Mouse (Mus musculus) ES-E14 (cell line): Measurements from ENCODE around the gene Zfand4. TPM values are rescaled to one million over a fixed set of nuclear protein-coding genes. Genes with fewer than 3 reads are reported as not detected.

Experiments
- DNase-seq: peaks from one replicate; pipeline ENCODE4 v3.0.0-alpha.2; 2013; ENCODE audit warnings: low read depth, low spot score
- H3K27ac ChIP-seq: 2 replicates; pipeline ENCODE4 v1.5.1; 2012; ENCODE audit warnings: low read depth, mild to moderate bottlenecking, low read length, moderate library complexity, mixed read lengths; ENCODE audit not compliant: poor library complexity, insufficient read depth, severe bottlenecking
- H3K36me3 ChIP-seq: 2 replicates; pipeline ENCODE4 v1.6.1; 2012; ENCODE audit warnings: mild to moderate bottlenecking, low read length, moderate library complexity, mixed read lengths; ENCODE audit not compliant: control insufficient read depth, poor library complexity, insufficient read depth, severe bottlenecking
- H3K4me1 ChIP-seq, 2 experiments: fragments of 150-350 bp in 1 of 2; sonication (generic) in 1 of 2; 2 replicates each; pipeline ENCODE4 v1.6.1; 2012; ENCODE audit warnings: low read length in 2 of 2, mild to moderate bottlenecking in 1 of 2, mixed read lengths in 1 of 2; ENCODE audit not compliant: control insufficient read depth in 2 of 2, insufficient read depth in 2 of 2, poor library complexity in 1 of 2
- H3K4me3 ChIP-seq, 2 experiments: fragments of 150-350 bp in 1 of 2; sonication (generic) in 1 of 2; 2 replicates each; pipeline ENCODE4 v1.5.1; 2012; ENCODE audit warnings: low read length in 2 of 2, low read depth in 1 of 2, mild to moderate bottlenecking in 1 of 2, mixed read lengths in 1 of 2; ENCODE audit not compliant: insufficient read depth in 1 of 2, poor library complexity in 1 of 2, severe bottlenecking in 1 of 2
- H3K9ac ChIP-seq: 2 replicates; pipeline ENCODE4 v1.6.1; 2012; ENCODE audit warnings: low read depth, mild to moderate bottlenecking, low read length, mixed read lengths; ENCODE audit not compliant: poor library complexity, insufficient read depth, severe bottlenecking
- H3K9me3 ChIP-seq: fragments of 150-350 bp; sonication (generic); 2 replicates; pipeline ENCODE4 v1.6.1; 2012; ENCODE audit warnings: low read depth, mild to moderate bottlenecking, low read length; ENCODE audit not compliant: control insufficient read depth, insufficient read depth
- CHD2 ChIP-seq: IDR thresholded peaks from 2 replicates; pipeline ENCODE4 v1.6.1; 2014; ENCODE audit warnings: mild to moderate bottlenecking, low read depth, low read length, inconsistent platforms
- HCFC1 ChIP-seq: IDR thresholded peaks from 2 replicates; pipeline ENCODE4 v1.6.1; 2012; ENCODE audit warnings: low read length, inconsistent platforms, borderline replicate concordance; ENCODE audit not compliant: insufficient read depth
- MAFK ChIP-seq: IDR thresholded peaks from 2 replicates; pipeline ENCODE4 v1.6.1; 2014; ENCODE audit warnings: mild to moderate bottlenecking, low read depth, low read length, inconsistent platforms; ENCODE audit not compliant: insufficient read depth
- ZC3H11A ChIP-seq: IDR thresholded peaks from 2 replicates; pipeline ENCODE4 v1.6.1; 2012; ENCODE audit warnings: low read depth, mild to moderate bottlenecking, inconsistent platforms, low read length, borderline replicate concordance
- ZNF384 ChIP-seq: IDR thresholded peaks from 2 replicates; pipeline ENCODE4 v1.6.1; 2012; ENCODE audit warnings: low read depth, low read length, inconsistent platforms
- in situ Hi-C, 2 experiments: fragments of 600-800 bp; cut with MboI; formaldehyde crosslinking; loops; one replicate each; pipeline ENCODE4 v1.15.1; 2025; ENCODE audit warnings: low sequenced_read_pairs in 2 of 2, inconsistent platforms in 1 of 2; ENCODE audit not compliant: unreplicated experiment in 2 of 2
- total RNA-seq: library from RNA; depleted of rRNA; stranded (reverse); fragments of 300-350 nt; gene quantifications from 2 replicates; pipeline ENCODE4 v1.2.3, GENCODE M21; 2012; rRNA removed

The Zfand4 gene
- total RNA-seq, 1 experiment = 1.2 TPM

GRCm38 (mm10) chr6:116370216-116370976 is 106.4 kb downstream of the Zfand4 start:
- peaks cover 0 to 10% of the 10 kb centered on the region in 2 experiments; a peak in 1 of 4 replicates for H3K4me1 ChIP-seq
- in situ Hi-C loops = no loop called here
- no peak overlapping the region for H3K27ac ChIP-seq
- no peak for TF ChIP-seq CHD2
- TF ChIP-seq HCFC1 = no peak
- no peak for TF ChIP-seq MAFK
- TF ChIP-seq ZC3H11A = no peak
- no peak for TF ChIP-seq ZNF384
- H3K4me3 ChIP-seq = no peak overlapping the region
- no peak overlapping the region for H3K9ac ChIP-seq
- H3K36me3 ChIP-seq = no peaks in the 10 kb centered on the region
- H3K9me3 ChIP-seq = no peaks in the 10 kb centered on the region
- no peak for DNase-seq

- Histone ChIP-seq H3K27ac (no peak overlapping the region), H3K36me3 (no peaks in the 10 kb centered on the region), H3K4me1 (peaks cover 0 to 10% of the 10 kb centered on the region in 2 experiments; a peak in 1 of 4 replicates), H3K9me3 (no peaks in the 10 kb centered on the region), H3K9ac (no peak overlapping the region), H3K4me3 (no peak overlapping the region)
- no peak for DNase-seq
- in situ Hi-C loops = no loop called here
- TF ChIP-seq ZC3H11A (no peak), CHD2 (no peak), ZNF384 (no peak)
Observed at GRCm38 (mm10) chr6:116371500-116371899, 107.5 kb downstream of the Zfand4 start.

GRCm38 (mm10) chr6:116374136-116374535 is 110.1 kb downstream of the Zfand4 start:
- Histone ChIP-seq H3K4me3 (no peak overlapping the region), H3K36me3 (peaks cover 2% of the 10 kb centered on the region; the same call in 1 of the 2 replicates), H3K27ac (no peak overlapping the region), H3K9ac (no peak overlapping the region), H3K4me1 (peaks cover 0 to 10% of the 10 kb centered on the region in 2 experiments; a peak in 1 of 4 replicates), H3K9me3 (no peaks in the 10 kb centered on the region)
- no peak for TF ChIP-seq CHD2
- TF ChIP-seq ZC3H11A = no peak
- DNase-seq = no peak
- in situ Hi-C loops = no loop called here

- H3K27ac ChIP-seq = no peak overlapping the region
- H3K4me3 ChIP-seq = no peak overlapping the region
Observed at GRCm38 (mm10) chr6:116374618-116375017, 110.6 kb downstream of the Zfand4 start.

GRCm38 (mm10) chr6:116378892-116379291 is 114.9 kb downstream of the Zfand4 start:
- DNase-seq = no peak
- Histone ChIP-seq H3K4me1 (no peaks in the 10 kb centered on the region), H3K9ac (no peak overlapping the region), H3K36me3 (peaks cover 2% of the 10 kb centered on the region; the same call in 1 of the 2 replicates), H3K27ac (no peak overlapping the region), H3K4me3 (no peak overlapping the region), H3K9me3 (no peaks in the 10 kb centered on the region)
- in situ Hi-C loops = no loop called here
- TF ChIP-seq ZNF384 (no peak), HCFC1 (no peak), ZC3H11A (no peak), MAFK (no peak), CHD2 (no peak)

More at GRCm38 (mm10) chr6:116374618-116375017, 110.6 kb downstream of the Zfand4 start:
- Histone ChIP-seq H3K36me3 (peaks cover 2% of the 10 kb centered on the region; the same call in 1 of the 2 replicates), H3K9ac (no peak overlapping the region), H3K4me1 (peaks cover 0 to 10% of the 10 kb centered on the region in 2 experiments; a peak in 1 of 4 replicates), H3K9me3 (no peaks in the 10 kb centered on the region)
- no peak for DNase-seq
- no peak for TF ChIP-seq HCFC1
- TF ChIP-seq ZNF384 = no peak
- no peak for TF ChIP-seq ZC3H11A
- TF ChIP-seq CHD2 = no peak
- TF ChIP-seq MAFK = no peak
- in situ Hi-C loops = no loop called here

Other genes with a start within 250 kb of the Zfand4 start
- 29.2 and 29.3 TPM in 2 replicates for gene Tmcc1, start 70.7 kb upstream of the Zfand4 start, total RNA-seq
- 70.6 and 92.9 TPM in 2 replicates for gene Washc2, start 56.2 kb upstream of the Zfand4 start, total RNA-seq
- gene March8, start 73.8 kb downstream of the Zfand4 start, total RNA-seq = 17.6 and 20.1 TPM in 2 replicates
- 3.2 and 3.3 TPM in 2 replicates for gene Alox5, start 197.0 kb downstream of the Zfand4 start, total RNA-seq
- not detected in 2 replicates for gene Olfr211, start 224.9 kb downstream of the Zfand4 start, total RNA-seq
- not detected in 2 replicates for gene Olfr212, start 242.3 kb downstream of the Zfand4 start, total RNA-seq